Mouse (Mus musculus): ENCODE measurements around the gene Wbp1l.
A peak's percentile ranks its signal among the peaks of the same experiment; 100 is the strongest.

Wbp1l gene

DNA sequence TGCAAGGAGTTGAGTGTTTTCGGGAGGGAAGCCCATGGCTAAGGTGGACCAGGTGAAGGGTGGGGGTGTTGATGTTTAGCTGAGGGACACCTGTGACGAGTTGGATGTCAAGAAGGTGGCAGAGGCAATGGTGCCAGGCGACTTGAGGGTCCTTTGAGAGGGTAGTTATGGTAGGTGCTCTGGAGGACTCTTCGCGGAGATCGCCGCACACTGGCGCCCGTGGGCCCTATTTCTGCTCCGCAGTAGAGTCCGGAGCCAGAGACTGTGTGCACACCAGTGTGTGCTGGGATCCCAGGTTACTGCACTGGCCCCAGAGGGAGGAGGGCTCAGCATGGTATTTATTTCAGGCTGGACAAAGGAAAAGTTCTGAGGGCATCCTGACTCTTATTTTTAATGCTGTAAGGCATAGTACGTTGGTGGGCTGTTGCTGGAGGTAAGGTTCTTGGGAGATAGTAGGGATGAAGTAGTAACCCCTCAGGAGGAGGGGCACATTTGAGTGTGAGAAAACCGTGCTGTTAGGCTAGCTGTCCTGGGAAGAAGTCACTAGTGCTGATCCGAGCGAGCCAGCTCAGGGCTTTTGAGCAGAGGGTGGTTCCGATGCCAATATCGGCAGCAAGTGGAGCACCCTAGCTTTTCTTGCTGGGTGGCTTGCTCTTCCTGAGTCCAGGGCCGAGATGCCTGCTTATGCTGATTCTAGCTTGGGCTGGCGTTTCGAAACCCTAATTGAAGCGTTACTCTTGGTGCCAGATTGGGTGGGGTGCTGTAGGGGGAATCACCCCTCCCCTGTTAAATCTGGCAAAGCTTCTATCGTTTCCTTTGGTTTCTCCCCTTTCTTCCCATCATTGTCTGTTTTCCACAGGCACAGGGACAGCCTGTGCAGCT, 732 bp downstream of the Wbp1l start:
- peak in 1 of 2 experiments; percentile 17 for DNase-seq (ENCODE audit: low read depth in 2 of 2, low spot score in 2 of 2)

DNA sequence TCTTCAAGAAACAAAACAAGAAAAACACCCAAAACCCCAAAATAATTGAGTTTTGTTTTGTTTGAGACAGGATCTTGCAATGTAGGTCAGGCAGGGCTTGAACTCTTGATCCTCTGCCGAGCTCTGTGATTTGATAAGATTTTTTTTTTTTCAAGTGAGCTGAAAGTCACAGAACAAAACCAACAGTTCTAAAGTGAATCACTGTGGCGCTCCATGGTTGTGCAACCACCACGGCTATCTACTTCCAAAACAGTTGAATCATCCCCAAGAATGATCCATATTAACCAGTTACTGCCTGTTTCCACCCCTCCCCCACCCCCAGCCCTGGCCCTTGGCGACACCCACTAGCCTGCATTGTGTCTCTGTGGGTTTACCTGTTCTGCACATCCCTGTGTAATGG, 1.5 kb downstream of the Wbp1l start:
- DNase-seq (ENCODE audit: low read depth in 2 of 2, low spot score in 2 of 2), result no peak

DNA sequence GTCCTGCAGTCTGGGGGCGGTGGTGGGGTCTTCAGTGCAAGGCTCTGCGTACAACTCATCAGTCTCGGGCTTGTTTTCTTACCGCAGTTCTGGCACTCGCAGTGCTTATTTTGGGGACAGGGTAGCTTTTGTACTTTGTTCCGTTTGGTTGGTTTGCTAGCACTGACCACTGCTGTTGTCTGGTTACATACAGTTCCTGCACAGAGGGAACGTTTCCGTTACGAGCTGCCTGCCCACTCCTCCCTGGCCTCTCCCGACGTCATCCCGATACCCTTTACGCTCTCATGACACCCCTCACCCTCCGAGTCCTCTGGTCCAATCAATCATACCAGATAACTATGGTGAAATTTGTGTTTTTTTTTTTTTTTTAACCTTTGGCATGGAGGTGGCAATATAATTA, 2.6 kb downstream of the Wbp1l start:
- no peak for DNase-seq (ENCODE audit: low read depth in 2 of 2, low spot score in 2 of 2)

DNA sequence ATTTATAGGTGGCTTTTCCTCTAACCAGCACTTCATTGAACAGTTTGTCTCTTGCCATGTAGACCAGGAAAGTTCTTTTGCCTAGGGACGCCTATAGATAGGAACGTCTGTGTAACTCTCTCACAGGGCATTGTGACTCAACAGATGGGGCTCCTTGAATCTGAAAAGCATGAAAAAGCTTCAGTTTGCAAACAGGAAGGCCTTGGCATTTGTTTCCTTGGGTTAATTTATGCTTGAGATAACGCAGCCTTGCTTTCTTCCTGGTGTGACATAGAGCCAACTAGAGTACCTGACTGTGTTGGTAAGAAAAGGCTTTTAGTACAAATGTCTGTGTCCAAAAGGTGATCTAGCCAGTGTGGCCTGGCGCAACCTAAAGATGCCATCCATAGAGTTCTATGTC, 3.5 kb downstream of the Wbp1l start:
- DNase-seq (ENCODE audit: low read depth in 2 of 2, low spot score in 2 of 2), result no peak

DNA sequence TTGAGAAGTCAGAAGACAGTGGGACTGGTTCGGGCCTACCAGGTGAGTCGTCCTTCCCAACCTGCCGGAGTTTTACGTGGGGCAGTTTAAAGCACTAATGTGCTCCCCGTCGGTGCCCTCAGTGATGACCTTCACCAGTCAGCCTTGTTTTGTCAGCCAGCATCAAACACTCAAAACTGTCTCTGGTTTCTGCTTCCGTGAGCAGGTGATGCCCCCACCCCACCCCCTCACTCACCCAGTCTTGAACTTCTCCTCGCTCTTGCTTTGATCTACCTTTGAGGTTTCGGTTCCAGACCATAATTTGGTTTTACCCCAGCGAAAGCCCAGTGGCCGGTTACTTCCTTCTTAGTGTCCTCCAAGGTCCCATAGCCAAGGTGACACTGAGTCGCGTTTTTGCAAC, 7.8 kb downstream of the Wbp1l start:
- DNase-seq (ENCODE audit: low read depth in 2 of 2, low spot score in 2 of 2), result no peak

DNA sequence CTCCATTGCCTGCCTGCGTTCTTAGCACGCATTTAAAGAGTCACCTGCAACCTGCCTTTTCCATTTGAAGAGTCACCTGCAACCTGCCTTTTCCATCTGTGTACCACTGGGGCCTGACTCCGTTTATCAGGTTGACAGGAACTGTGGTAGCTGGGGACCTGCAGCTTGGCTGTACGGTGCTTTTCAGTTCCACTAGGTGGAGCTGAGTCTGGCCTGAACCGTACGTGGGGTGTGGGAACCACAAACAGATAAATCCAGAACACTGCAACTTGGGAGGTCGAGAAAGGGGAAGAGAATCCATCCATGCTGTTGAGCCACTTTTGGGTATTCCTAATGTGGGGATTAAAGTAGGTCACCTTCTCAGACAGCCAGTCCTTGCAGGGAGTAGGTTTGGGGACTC, 8.5 kb downstream of the Wbp1l start:
- peak in 1 of 2 experiments; percentile 23 for DNase-seq (ENCODE audit: low read depth in 2 of 2, low spot score in 2 of 2)

DNA sequence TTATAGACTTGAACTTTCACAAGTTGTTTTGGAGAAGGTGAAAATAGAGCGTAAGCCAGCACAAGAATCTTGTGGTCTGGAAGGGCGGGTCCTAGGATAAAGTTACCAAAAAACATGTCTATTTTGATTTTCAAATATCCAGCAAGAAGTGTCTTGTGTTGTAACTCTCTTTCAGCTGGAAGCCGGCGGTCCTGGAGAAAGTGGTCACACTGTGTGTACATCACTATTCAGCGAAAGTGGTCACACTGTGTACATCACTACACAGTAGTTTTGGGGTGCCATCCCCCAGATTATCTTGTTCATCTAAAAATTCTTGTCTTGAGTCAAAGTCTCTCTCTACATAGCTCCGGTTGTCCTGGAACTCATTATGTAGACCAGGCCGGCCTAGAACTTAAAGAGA, 9.3 kb downstream of the Wbp1l start:
- no peak for DNase-seq (ENCODE audit: low read depth in 2 of 2, low spot score in 2 of 2)

DNA sequence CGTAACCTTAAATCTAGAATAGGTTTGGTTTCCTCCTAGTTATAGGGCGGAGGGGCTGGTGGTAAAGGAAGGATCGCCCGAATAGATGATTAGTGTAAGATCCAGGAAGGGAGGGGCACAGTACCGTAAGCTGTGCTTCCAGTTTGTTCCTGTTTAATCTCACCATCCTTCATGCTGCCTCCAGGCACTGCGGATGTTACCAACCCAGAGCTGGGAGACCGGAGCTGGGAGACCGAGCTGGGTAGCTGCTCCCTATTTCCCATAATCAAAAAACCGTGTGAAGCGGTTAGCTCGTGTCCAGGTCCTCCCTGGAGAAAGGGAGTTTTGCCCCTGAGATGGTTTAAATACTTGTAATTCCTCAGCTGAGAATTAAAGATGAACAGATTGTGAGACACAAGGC, 17.5 kb downstream of the Wbp1l start:
- no peak for DNase-seq (ENCODE audit: low read depth in 2 of 2, low spot score in 2 of 2)

DNA sequence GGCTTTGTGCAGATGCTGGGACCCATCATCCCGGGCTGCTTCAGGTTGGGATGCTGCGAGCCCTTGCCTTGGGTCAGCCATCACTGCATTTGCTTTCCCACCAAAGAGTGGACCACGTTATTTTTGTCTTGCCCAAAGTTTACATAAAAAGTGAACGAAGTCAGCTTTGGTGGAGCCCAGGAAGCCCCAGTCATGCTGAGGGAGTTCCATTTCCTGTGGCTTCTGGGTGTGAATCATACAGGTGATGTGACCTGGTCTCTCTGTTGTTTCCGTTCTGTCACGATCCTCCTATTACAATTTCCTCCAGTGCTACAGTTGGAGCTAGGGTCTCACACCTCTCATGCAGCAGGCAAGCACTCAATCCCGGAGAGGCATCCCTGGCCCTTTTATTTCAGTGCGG, 18.5 kb downstream of the Wbp1l start:
- peak; percentile 23 to 34 for DNase-seq (ENCODE audit: low read depth in 2 of 2, low spot score in 2 of 2)

DNA sequence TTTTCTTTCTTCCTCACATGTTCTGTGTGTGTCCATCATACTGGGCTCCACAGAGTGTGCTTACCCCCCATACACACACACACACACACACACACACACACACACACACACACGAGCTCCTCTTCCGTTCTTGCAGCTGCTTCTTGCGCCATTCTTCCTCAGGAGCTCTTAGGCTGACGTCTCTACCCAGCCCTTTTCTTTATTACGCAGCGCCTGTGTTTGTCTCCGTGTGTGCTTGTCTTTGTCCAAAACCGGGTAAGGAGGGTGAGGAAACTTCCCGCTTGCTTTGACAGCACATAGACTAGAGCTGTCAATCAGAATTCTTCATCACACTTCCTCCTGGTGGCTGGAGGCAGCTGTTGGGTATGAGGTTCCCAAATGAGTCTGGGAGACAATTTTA, 19.4 kb downstream of the Wbp1l start:
- no peak for DNase-seq (ENCODE audit: low read depth in 2 of 2, low spot score in 2 of 2)

DNA sequence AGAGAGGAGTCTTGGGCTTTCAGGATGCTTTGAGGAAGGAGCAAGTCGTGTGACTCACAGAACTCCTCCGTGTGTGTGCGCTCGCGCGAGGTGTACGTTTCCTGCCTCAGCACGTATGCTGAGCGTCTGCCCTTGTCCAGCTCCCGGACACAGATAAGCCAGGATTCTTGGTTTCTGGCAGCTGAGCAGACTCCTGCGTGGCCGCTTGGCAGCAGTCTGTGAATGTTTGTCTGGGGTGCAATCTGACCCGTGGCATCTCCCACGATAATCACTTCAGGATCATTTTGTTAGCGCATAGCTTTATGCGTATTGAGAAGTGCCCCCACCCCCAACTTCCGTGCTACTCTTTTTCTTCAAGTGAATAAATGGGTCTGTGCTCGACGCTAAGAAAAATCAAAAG, 20.1 kb downstream of the Wbp1l start:
- DNase-seq (ENCODE audit: low read depth in 2 of 2, low spot score in 2 of 2), result no peak

DNA sequence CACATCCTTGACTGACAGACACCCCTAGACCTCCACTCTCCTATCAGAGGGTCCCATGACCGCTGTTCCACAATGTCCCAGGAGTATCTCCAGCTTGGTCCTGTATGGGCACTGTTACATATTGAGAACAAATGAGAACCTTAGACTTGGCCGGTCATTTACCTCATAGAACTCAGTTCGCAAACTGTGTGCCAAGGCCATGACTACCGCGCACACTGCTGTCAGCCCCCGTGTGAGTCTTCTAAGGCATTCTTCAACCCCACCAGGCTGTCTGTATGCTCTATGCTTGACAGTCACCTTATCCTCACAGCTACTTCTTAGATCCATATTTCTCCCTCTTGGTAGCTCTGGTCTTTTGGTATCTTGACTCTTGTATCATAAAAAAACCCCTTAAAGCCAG, 20.6 kb downstream of the Wbp1l start:
- no peak for DNase-seq (ENCODE audit: low read depth in 2 of 2, low spot score in 2 of 2)

DNA sequence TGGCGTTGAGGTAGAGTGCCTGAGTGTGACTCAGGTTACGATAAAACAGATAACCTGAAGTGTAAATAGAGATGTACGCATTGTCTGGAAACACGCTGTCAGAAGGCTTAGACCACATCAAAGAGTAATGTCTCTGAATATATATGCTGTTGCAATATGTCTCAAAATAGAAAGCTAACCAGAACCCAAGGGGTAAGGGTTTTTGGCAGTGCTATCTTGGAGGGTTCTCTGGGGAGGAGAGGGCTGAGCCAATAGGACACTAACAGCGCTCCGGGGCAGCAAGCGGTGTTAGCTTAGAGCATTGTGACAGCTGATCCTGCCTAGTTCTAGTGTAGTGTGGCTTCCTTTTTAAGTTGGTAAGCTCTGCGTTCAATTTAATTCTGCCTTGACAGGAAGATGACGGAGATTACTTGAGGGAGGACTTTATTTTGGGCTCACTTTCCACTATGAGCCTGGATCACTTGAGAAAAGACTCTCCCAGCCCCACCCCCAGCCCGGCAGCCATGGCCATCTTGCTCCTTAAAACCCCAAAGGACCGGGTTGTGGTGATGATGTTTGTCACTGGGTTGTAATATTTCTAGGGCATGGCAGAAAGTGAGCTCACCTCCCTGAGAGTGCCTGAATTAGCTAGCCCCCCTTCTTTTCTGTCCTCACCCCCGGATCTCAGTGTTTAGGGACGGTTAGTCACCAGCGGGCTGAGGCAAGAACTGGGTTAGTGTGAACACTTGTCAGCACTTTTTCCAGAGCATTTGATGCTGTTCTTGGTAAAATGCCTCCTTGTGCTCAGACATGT, 21.3 kb downstream of the Wbp1l start:
- DNase-seq (ENCODE audit: low read depth in 2 of 2, low spot score in 2 of 2), result peak; percentile 62 to 68

DNA sequence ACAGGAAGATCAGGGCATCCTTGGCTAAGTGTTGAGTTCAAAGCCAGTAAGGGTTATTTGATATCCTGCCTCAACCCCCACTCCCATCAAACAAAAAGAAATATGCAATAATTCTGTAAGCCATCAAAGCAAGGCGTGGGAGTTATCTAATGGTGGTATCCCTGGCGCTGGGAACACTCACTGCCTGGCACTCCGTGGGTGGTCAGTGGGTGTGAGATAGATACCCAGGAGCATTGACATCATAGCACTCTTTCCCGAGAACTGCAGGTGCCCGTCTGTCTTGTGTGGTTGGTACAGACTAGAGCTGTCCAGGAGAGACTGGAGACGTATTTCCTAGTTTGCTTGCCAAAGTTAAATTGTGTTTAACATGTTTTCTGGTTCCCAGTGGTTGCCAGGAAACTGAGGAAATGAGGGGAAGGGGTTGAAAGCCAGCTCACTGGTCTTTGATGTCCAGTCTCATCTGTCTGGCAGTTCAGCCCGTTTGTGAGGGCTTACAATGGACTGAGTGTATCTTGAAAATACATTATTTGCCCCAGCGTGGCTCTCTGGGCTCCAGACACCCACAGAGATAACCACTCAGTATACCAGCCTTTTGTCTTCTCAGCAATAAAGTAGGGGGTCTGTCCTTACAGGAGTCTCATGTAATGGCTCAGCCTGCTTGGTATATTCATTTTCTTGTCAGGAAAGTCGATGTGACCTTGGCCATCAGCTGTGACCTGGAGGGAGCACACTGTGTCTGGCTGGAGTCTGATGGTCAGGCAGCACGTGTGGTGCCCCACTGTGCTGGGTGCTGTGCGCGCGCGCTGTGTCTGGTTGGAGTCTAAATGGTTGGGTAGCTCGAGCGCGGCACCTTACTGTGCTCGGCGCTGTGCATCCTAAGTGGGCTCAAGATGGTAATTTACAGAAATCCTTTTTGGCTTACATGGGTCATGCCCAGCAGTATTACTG, 22.6 kb downstream of the Wbp1l start:
- no peak for DNase-seq (ENCODE audit: low read depth in 2 of 2, low spot score in 2 of 2)

DNA sequence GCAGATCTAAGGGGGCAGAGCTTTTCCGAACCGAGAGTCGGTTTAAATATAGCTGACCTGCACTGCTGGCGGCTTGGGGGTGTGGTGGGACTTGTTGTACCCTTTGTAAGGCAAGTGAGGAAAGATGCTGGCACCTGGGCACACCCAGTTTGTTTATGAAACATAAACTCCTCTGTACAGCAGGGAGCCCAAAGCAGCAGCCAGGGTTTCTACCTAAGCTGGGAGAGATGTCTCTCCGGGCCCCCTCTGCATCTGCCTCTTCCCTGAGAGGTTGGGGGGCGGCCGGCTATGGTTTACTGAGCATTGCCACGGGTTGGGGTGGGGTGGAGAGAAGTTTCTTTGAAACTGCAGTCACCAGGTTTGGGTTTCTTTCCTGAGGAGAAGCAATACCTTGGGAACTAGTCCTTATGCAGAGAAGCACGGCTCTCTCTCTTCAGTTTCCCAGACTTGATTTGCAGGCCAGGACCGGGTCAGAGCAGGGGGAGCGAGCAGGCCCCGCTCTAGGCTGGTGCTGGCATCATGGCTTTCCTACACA, 23.8 kb downstream of the Wbp1l start:
- DNase-seq (ENCODE audit: low read depth in 2 of 2, low spot score in 2 of 2), result no peak

DNA sequence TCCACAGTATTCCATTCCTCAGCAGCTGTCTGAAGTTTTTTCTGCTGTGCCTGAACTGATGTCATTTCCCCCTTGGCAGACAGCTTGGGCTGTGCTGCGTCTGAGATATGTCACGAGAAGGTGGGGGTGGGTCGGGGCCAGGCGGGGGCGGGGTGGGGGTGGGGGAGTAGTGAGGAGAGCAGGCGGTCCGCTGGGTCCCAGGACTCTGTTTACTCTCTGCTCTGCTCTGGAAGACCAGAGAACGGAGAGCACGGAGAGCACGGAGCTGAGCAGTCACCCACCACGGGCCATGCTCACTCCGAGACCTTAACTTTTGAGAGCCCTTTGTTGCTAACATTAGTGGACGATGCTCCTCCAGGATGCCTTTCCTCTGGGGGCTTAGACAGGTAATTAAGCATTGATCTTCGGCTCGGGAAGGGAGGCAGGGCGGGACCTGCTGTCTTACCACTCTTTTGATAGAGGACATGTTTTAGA, 24.3 kb downstream of the Wbp1l start:
- DNase-seq (ENCODE audit: low read depth in 2 of 2, low spot score in 2 of 2), result no peak

DNA sequence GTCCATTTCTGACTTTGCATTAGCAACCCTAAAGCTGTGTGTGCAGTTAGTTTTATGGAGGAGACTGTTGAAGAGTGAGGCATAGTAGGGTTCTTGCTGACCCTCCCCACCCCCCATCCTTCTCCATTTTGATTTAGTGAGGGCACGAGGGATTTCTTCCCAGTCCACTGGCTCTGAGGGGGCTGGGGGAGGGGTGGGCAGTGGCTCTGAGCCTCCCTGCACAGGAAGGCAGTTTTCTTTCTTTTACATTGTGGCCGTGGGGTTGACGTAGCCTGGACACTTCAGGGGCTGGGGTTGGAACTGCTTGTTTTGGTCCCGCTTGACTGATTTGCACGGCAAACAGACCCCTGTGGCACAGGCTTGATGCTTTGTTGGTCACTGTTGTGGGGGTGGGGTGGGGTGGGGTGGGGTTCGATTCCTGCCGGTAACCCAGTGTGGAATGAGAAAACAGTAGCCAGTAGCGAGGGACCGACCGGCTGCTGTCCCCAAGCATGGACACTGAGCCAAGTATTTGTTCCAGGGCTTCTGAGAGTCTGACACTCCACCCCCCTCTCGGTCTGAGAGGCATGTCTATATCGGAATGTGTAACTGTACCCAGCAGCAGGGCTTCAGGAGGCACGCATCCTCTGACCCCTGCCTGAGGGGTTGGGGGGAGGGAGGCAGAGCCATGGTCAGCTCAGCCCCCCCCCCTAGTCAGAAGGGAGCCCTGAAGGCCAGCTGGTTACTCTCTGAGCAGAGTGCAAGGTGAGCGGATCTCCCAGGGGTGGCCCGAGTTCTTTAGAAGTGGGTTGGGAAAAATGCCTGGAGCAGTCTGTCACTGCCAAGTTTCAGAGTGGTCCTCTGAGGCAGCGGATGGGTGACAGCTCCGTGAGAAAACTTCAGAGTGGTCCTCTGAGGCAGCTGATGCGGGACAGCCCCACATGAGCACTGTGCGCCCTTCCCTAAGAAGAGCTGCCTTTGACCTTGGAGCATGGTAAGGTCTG, 25.2 kb downstream of the Wbp1l start:
- DNase-seq (ENCODE audit: low read depth in 2 of 2, low spot score in 2 of 2), result no peak

DNA sequence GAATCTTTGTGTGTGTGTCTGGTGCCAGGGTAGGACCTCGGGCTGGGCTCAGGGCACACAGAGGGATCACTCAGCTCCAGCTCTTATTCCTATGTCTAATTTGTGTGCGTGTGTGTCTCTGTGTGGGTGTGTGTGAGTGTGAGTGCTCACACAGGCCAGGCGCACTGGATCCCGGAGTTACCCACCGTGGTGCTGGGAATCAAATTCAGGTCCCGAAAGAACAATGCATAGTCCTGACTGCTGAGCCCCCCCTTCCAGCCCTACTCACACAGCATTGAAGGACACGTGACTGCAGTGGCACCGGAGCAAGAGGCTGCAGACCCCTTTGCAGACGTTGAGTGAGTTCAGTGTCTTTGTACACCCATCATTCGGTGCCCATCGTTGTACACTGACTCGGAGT, 26.1 kb downstream of the Wbp1l start:
- no peak for DNase-seq (ENCODE audit: low read depth in 2 of 2, low spot score in 2 of 2)

DNA sequence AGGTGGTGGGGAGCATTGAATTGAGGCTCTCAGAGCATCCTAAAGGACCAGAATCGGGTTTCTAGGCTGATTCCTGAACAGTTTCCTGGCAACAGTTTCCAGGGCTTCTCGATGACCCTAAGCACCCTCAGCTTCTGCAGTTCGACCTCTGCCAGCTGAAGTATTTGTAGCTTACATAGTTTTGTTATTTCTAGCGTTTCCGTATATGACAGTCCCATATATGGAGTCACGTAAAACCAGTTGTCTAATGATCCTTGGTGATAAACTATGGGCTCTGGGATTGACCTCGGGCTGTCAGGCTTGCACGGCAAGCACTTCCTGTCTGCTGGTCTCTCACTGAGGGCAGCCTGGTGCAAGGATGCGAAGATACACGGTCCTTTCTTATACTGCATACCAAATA, 26.6 kb downstream of the Wbp1l start:
- DNase-seq (ENCODE audit: low read depth in 2 of 2, low spot score in 2 of 2), result no peak

DNA sequence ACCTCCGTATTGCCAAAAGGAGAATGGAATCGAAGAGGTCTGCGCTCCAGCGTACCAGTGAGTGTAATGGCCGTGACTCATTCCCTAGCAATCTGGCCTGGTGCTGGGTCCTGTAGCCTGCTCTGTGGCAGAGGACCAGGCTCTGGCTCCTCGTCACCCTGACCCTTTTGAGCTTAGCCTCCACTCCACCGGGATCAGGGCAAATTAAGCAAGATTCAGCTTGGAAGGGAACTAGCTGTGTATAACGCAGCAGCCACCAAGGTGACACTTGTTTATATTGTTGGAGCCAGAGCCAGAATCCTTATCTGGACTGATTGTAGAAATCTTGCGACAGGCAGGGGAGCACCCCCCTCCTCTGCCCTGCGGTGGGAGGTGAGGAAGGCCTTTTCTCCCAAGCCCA, 29.5 kb downstream of the Wbp1l start:
- DNase-seq (ENCODE audit: low read depth in 2 of 2, low spot score in 2 of 2), result no peak

Data from CD8-positive naive resting alpha-beta T cell, adult 2 months (primary cell).